Mouse (Mus musculus) midbrain, embryonic 11.5 days (tissue): Measurements from ENCODE around the gene Ankrd65. TPM values are rescaled to one million over a fixed set of nuclear protein-coding genes. Genes with fewer than 3 reads are reported as not detected.

ENCODE experiments used
- ATAC-seq: fragments of 200-750 bp; cut with Nextera tagmentation; 2 replicates; pipeline ENCODE4 v1.8.0; 2017; ENCODE audit warnings: moderate TSS enrichment, moderate library complexity; ENCODE audit not compliant: low FRiP score
- DNase-seq: peaks from one replicate; pipeline ENCODE4 v3.0.0; 2015; ENCODE audit warnings: low spot score; ENCODE audit errors: missing footprints
- H3K27ac ChIP-seq: fragments of 300-500 bp; sonication (generic); 2 replicates; pipeline ENCODE4 v1.5.1; 2014; ENCODE audit warnings: low read depth, low read length
- H3K27me3 ChIP-seq: fragments of 300-500 bp; sonication (generic); 2 replicates; pipeline ENCODE4 v1.6.1; 2014; ENCODE audit warnings: mild to moderate bottlenecking, low read length, moderate library complexity, mixed read lengths; ENCODE audit not compliant: control insufficient read depth, insufficient read depth
- H3K36me3 ChIP-seq: fragments of 300-500 bp; sonication (generic); 2 replicates; pipeline ENCODE4 v1.6.1; 2014; ENCODE audit warnings: mild to moderate bottlenecking, low read length, moderate library complexity, mixed read lengths; ENCODE audit not compliant: control insufficient read depth, insufficient read depth
- H3K4me1 ChIP-seq: fragments of 300-500 bp; sonication (generic); 2 replicates; pipeline ENCODE4 v1.6.1; 2014; ENCODE audit warnings: low read length; ENCODE audit not compliant: control insufficient read depth, insufficient read depth
- H3K4me2 ChIP-seq: fragments of 300-500 bp; sonication (generic); 2 replicates; pipeline ENCODE4 v1.6.1; 2014; ENCODE audit warnings: mild to moderate bottlenecking, moderate library complexity
- H3K4me3 ChIP-seq: fragments of 300-500 bp; sonication (generic); 2 replicates; pipeline ENCODE4 v1.5.1; 2014; ENCODE audit warnings: low read depth, low read length
- H3K9ac ChIP-seq: fragments of 300-500 bp; sonication (generic); 2 replicates; pipeline ENCODE4 v1.6.1; 2014; ENCODE audit warnings: low read length
- H3K9me3 ChIP-seq: fragments of 300-500 bp; sonication (generic); 2 replicates; pipeline ENCODE4 v1.6.1; 2016; ENCODE audit warnings: low read length; ENCODE audit not compliant: control insufficient read depth
- WGBS: fragments of 180-500 bp; shearing (Covaris S2); extraction: QIAGEN DNeasy Blood & Tissue Kit; methylation state at CpG from one replicate; pipeline ENCODE4 v1.1.7; 2014; 5-methylcytosine and 5-hydroxymethylcytosine counted together
- polyA plus RNA-seq: library from polyadenylated mRNA; unstranded; fragments of >200 nt; fragmentation: Nextera tagmentation; extraction: Ambion mirVana; gene quantifications from 2 replicates; pipeline ENCODE4 v1.2.1, GENCODE M21; 2014

Ankrd65 gene
- polyA plus RNA-seq, 1 experiment from 2014 or later: not detected

DNA sequence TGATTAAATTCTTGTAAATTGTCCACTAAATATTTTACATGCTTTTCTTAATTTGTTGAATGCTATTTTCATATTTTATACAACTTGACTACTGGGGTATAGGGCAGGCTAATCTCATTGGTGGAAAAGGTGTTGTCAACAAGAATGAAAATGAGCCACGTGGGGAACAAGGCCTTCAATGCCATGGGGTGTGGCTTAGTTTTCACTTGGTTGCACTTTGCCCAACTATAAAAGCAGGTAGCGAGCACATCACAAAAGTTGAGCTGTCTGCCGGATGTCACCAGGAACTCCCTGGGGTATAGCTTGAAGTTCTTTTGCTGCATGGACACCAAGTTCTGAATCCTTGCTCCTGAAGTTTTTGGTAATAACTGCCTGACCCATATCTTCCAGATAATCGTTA lies 27.3 kb downstream of the Ankrd65 start:
- Histone ChIP-seq H3K4me2 (no peak overlapping the region), H3K9me3 (no peaks in the 10 kb centered on the region), H3K4me3 (no peak overlapping the region), H3K27me3 (no peaks in the 10 kb centered on the region), H3K36me3 (peaks cover 46% of the 10 kb centered on the region), H3K4me1 (peaks cover 11% of the 10 kb centered on the region), H3K27ac (no peak overlapping the region), H3K9ac (no peak overlapping the region)
- 81% methylated on average over 4 of the region's 4 CpGs for WGBS
- no peak for DNase-seq
- ATAC-seq: no peak

GRCm38 (mm10) chr4:155821025-155821424 lies 30.8 kb downstream of the Ankrd65 start:
- no peak for ATAC-seq
- 90% methylated on average over 7 of the region's 7 CpGs for WGBS
- peaks cover 55% of the 10 kb centered on the region for H3K36me3 ChIP-seq
- H3K9ac ChIP-seq: no peak overlapping the region
- H3K4me3 ChIP-seq: no peak overlapping the region
- no peaks in the 10 kb centered on the region for H3K27me3 ChIP-seq
- H3K9me3 ChIP-seq: no peaks in the 10 kb centered on the region
- no peak for DNase-seq
- H3K4me1 ChIP-seq: no peaks in the 10 kb centered on the region
- no peak overlapping the region for H3K27ac ChIP-seq
- H3K4me2 ChIP-seq: no peak overlapping the region

DNA sequence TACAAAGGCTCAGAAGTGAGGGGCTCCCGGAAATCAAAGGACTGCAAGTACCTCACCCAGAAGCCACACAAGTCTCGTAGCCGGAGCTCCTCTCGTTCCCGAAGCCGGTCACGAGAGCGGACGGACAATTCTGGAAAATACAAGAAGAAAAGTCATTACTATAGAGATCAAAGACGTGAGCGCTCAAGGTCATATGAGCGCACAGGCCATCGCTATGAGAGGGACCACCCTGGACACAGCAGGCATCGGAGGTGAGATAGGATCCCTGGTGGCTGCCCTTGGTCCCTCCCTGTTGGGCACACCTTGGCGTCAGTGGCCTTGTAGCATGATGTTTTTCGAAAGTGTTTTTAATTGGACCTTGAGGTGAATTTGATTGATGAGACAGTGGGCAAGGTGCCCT lies 33.2 kb downstream of the Ankrd65 start:
- Histone ChIP-seq H3K27ac (no peak overlapping the region), H3K9ac (no peak overlapping the region), H3K4me1 (no peaks in the 10 kb centered on the region), H3K27me3 (no peaks in the 10 kb centered on the region), H3K4me3 (no peak overlapping the region), H3K9me3 (no peaks in the 10 kb centered on the region), H3K4me2 (no peak overlapping the region), H3K36me3 (peaks cover 48% of the 10 kb centered on the region)
- WGBS: 97% methylated on average over 16 of the region's 16 CpGs
- no peak for DNase-seq
- no peak for ATAC-seq

DNA sequence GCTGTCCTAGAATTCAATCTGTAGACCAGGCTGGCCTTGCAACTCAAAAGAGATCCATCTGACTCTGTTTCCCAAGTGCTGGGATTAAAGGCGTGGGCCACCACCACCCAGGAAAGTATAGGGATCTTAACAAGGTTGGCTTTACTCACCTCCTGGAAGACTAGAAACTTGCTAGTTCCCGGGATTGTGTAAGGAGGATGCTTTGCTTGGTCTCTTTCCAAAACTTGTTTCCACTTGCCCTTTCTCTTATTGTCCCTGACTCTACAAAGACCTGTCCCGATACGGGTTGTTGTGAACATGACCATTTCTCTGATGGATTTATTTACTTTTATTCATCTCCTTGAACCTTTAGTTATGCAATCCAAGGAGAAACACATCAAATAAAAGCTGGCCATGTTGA lies 39.6 kb downstream of the Ankrd65 start:
- no peak overlapping the region for H3K4me2 ChIP-seq
- no peak overlapping the region for H3K27ac ChIP-seq
- peaks cover 8% of the 10 kb centered on the region for H3K36me3 ChIP-seq
- no peak overlapping the region for H3K9ac ChIP-seq
- 94% methylated on average over 4 of the region's 4 CpGs for WGBS
- no peaks in the 10 kb centered on the region for H3K9me3 ChIP-seq
- ATAC-seq: no peak
- H3K4me1 ChIP-seq: peaks cover 8% of the 10 kb centered on the region
- no peak overlapping the region for H3K4me3 ChIP-seq
- no peak for DNase-seq
- no peaks in the 10 kb centered on the region for H3K27me3 ChIP-seq

- Histone ChIP-seq H3K4me3 (peak overlapping the region; percentile 87; the same call in 1 of the 2 replicates), H3K27me3 (no peaks in the 10 kb centered on the region), H3K9ac (no peak overlapping the region), H3K27ac (no peak overlapping the region), H3K36me3 (peaks cover 7% of the 10 kb centered on the region), H3K9me3 (no peaks in the 10 kb centered on the region), H3K4me1 (peaks cover 8% of the 10 kb centered on the region), H3K4me2 (peak overlapping the region; percentile 96; the same call in 1 of the 2 replicates)
- DNase-seq (no peak), ATAC-seq (no peak)
- 63% methylated on average over 8 of the region's 8 CpGs for WGBS
Observed at GRCm38 (mm10) chr4:155830596-155830995, 40.4 kb downstream of the Ankrd65 start.

DNA sequence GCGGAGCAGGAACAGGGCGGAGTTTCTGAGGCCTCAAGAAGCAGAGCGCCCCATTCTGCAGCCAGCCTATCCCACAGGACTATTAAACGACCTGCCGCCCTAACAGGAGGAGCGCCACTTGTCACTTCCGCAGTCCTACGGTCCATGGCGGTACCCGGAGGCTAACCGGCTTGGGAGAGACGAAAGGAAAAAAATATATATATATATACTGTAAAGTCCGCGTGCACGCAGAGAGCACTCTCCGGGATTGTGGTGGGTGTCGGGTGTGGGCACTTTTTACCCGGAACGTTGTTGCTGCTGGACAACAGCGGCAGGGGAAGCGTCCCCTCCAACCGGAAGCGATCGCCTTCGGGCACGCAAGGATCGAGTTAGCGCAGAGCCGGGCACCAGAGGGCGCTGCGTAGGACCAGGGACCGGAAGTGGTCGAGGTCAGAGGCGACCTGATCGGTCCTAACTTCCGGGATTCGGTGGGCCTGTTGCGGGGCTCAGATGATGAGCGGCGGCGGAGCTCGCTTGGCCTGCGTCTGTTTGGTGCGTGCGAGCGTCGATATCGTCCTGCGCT lies 41.0 kb downstream of the Ankrd65 start, which contains the start of gene Aurkaip1:
Aurkaip1 (plus strand) TSS at position 68 of the 562 bp plus-strand sequence.
- peaks cover 7% of the 10 kb centered on the region; the same call in 1 of the 2 replicates for H3K36me3 ChIP-seq
- under 1% methylated on average over 49 of the region's 49 CpGs for WGBS

DNA sequence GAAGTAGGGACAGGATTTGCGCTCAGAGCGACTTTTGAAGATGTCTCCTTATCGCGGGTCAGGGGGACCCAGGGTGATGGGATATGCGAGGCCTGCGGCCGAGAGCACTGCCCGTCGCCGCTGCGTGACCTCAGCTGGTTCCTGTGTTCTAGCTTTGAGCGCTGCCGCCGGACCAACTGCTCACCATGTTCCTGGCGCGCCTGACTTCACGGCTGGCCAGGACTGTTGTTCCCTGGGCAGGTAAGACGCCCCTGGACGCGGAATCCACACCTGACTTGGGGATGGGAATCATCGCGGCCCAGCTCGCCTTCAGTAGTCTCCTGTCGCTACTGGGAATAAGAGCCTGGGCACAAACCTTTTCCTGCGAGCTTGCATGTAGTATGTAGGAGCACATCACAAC lies 41.6 kb downstream of the Ankrd65 start:
- Histone ChIP-seq H3K4me1 (peaks cover 8% of the 10 kb centered on the region), H3K9ac (peak overlapping the region; percentile 90), H3K4me2 (peak overlapping the region; percentile 96), H3K4me3 (peak overlapping the region; percentile 87), H3K27me3 (no peaks in the 10 kb centered on the region), H3K9me3 (no peaks in the 10 kb centered on the region), H3K27ac (peak overlapping the region; percentile 58; the same call in 1 of the 2 replicates), H3K36me3 (peaks cover 7% of the 10 kb centered on the region; the same call in 1 of the 2 replicates)
- ATAC-seq: no peak; the same call in 1 of the 2 replicates
- 2% methylated on average over 25 of the region's 25 CpGs for WGBS
- no peak for DNase-seq

More for the DNA sequence above, 41.0 kb downstream of the Ankrd65 start, which contains the start of gene Aurkaip1:
- Histone ChIP-seq H3K27me3 (no peaks in the 10 kb centered on the region), H3K4me1 (peaks cover 8% of the 10 kb centered on the region), H3K4me3 (peak within 1 kb of the TSS; percentile 87), H3K4me2 (peak within 1 kb of the TSS; percentile 96), H3K27ac (peak within 1 kb of the TSS; percentile 80), H3K9ac (peak within 1 kb of the TSS; percentile 90), H3K9me3 (no peaks in the 10 kb centered on the region)
- DNase-seq (peak; percentile 100), ATAC-seq (peak; percentile 95)

GRCm38 (mm10) chr4:155832321-155832720 lies 42.1 kb downstream of the Ankrd65 start:
- Histone ChIP-seq H3K9me3 (no peaks in the 10 kb centered on the region), H3K4me2 (peak overlapping the region; percentile 96), H3K4me1 (peaks cover 8% of the 10 kb centered on the region), H3K27me3 (no peaks in the 10 kb centered on the region), H3K27ac (no peak overlapping the region), H3K9ac (peak overlapping the region; percentile 90), H3K36me3 (peaks cover 7% of the 10 kb centered on the region; the same call in 1 of the 2 replicates), H3K4me3 (peak overlapping the region; percentile 87)
- WGBS: 55% methylated on average over 10 of the region's 10 CpGs
- ATAC-seq (no peak), DNase-seq (no peak)

DNA sequence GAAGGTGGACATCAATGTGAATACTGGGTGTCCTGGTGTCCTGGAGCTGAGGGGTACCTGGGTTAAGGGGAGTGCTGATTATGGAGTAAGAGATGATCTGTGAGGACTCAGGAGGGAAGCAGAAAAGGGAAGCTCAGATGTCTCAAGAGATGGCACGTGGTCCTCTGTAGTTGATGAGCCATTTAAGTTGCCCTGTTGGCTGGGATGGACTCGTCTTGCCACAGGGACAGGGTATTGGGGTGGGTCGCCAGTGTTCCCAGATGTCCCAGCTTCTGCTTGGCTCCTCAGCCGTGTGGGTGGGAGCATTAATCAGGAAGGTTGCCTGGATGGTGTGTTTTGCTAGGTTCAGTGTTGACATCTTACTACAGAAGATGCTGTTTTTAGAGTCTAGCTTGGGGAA lies 43.0 kb downstream of the Ankrd65 start:
- DNase-seq (no peak), ATAC-seq (no peak)
- Histone ChIP-seq H3K27ac (no peak overlapping the region), H3K4me2 (no peak overlapping the region), H3K27me3 (no peaks in the 10 kb centered on the region), H3K36me3 (peaks cover 3% of the 10 kb centered on the region; the same call in 1 of the 2 replicates), H3K9ac (no peak overlapping the region), H3K4me1 (peaks cover 8% of the 10 kb centered on the region), H3K9me3 (no peaks in the 10 kb centered on the region), H3K4me3 (no peak overlapping the region)
- WGBS: 86% methylated on average over 4 of the region's 4 CpGs
